Mouse (Mus musculus) thymus, adult 2 months (tissue): ENCODE data around the gene Rtkn2.

Source experiments
- CTCF ChIP-seq: fragments of 200-500 bp; IDR thresholded peaks from 2 replicates; pipeline ENCODE4 v1.5.1; 2012; ENCODE audit warnings: mild to moderate bottlenecking, control low read depth, low read length, moderate library complexity, borderline replicate concordance; ENCODE audit not compliant: control insufficient read depth, poor library complexity, insufficient read depth; ENCODE audit errors: extremely low read depth
- POLR2A ChIP-seq: fragments of 200-500 bp; IDR thresholded peaks from 2 replicates; pipeline ENCODE4 v1.6.1; 2012; ENCODE audit warnings: mild to moderate bottlenecking, low read length, control low read depth, moderate library complexity; ENCODE audit not compliant: control insufficient read depth, poor library complexity, insufficient read depth; ENCODE audit errors: extremely low read depth

- TF ChIP-seq CTCF (no peak), POLR2A (no peak)
These were observed 124.6 kb downstream of the Rtkn2 start for GRCm38 (mm10) chr10:68103988-68104387.
